Comparison of ENCODE assay signal across 15 mouse cellular contexts in genomic region chr9:57961226-57961625, GRCm38 (mm10). TPM values are rescaled to one million over a fixed set of nuclear protein-coding genes. Genes with fewer than 3 reads are reported as not detected.
DNase-seq lines count a peak whose midpoint lies in the region; ATAC-seq and TF ChIP-seq lines count a peak whose summit lies in the region.
"Had no signal": no experiment of that assay in that cellular context is flagged by ENCODE, and none has a peak within 500 bp of the region (broad histone marks: within the 10 kb centered on the region; RNA-seq: fewer than 3 reads in every experiment).

No protein-coding gene starts in this region.

- H3K4me3 ChIP-seq in heart, adult 2 months: no peak overlapping the region
- no peak overlapping the region for H3K4me3 ChIP-seq in heart, embryonic 11.5 days (ENCODE audit: low read depth, low read length)
- H3K4me3 ChIP-seq in kidney, postnatal 0 days (replicated peaks; ENCODE audit: low read depth, low read length): no peak overlapping the region
- H3K4me3 ChIP-seq in midbrain, embryonic 16.5 days (ENCODE audit: low read depth, low read length): no peak overlapping the region
- no peak overlapping the region for H3K4me3 ChIP-seq in midbrain, postnatal 0 days (ENCODE audit: low read depth, low read length)
- H3K4me3 ChIP-seq: embryonic facial prominence, embryonic 12.5 days; heart, embryonic 13.5 days; liver, embryonic 12.5 days had no signal

- H3K27ac ChIP-seq in heart, adult 2 months: peak overlapping the region; percentile 84
- H3K27ac ChIP-seq in heart, embryonic 11.5 days (ENCODE audit: low read depth, low read length): no peak overlapping the region
- peak overlapping the region; percentile 25; the same call in 1 of the 2 replicates for H3K27ac ChIP-seq in kidney, postnatal 0 days
- H3K27ac ChIP-seq in midbrain, embryonic 16.5 days (ENCODE audit: low read length): peak overlapping the region; percentile 17; the same call in 1 of the 2 replicates
- no peak overlapping the region for H3K27ac ChIP-seq in midbrain, postnatal 0 days (ENCODE audit: low read depth, low read length)
- H3K27ac ChIP-seq: embryonic facial prominence, embryonic 12.5 days; heart, embryonic 13.5 days; liver, embryonic 12.5 days had no signal

- H3K9me3 ChIP-seq in heart, embryonic 11.5 days (replicated peaks; ENCODE audit: control insufficient read depth, low read length): no peaks in the 10 kb centered on the region
- no peaks in the 10 kb centered on the region for H3K9me3 ChIP-seq in kidney, postnatal 0 days (replicated peaks; ENCODE audit: low read length)
- no peaks in the 10 kb centered on the region for H3K9me3 ChIP-seq in midbrain, embryonic 16.5 days (replicated peaks; ENCODE audit: control insufficient read depth, low read length, poor library complexity, severe bottlenecking)
- no peaks in the 10 kb centered on the region for H3K9me3 ChIP-seq in midbrain, postnatal 0 days (ENCODE audit: low read length)
- H3K9me3 ChIP-seq: embryonic facial prominence, embryonic 12.5 days; heart, embryonic 13.5 days; liver, embryonic 12.5 days had no signal

- 77% methylated on average over 15 of the region's 15 CpGs for WGBS in heart, adult 2 months
- WGBS in heart, embryonic 11.5 days (ENCODE audit: insufficient replicate concordance): 84% methylated on average over 15 of the region's 15 CpGs
- 87% methylated on average over 15 of the region's 15 CpGs for WGBS in kidney, postnatal 0 days
- 84% methylated on average over 15 of the region's 15 CpGs for WGBS in midbrain, embryonic 16.5 days
- 89% methylated on average over 15 of the region's 15 CpGs for WGBS in midbrain, postnatal 0 days

- H3K4me2 ChIP-seq in heart, embryonic 11.5 days: no peak overlapping the region
- H3K4me2 ChIP-seq in kidney, postnatal 0 days (ENCODE audit: low read length): no peak overlapping the region
- no peak overlapping the region for H3K4me2 ChIP-seq in midbrain, embryonic 16.5 days (ENCODE audit: low read length)
- no peak overlapping the region for H3K4me2 ChIP-seq in midbrain, postnatal 0 days (ENCODE audit: low read depth, low read length, poor library complexity, severe bottlenecking)
- H3K4me2 ChIP-seq: embryonic facial prominence, embryonic 12.5 days; heart, embryonic 13.5 days; liver, embryonic 12.5 days had no signal

- peaks cover 37% of the 10 kb centered on the region for H3K4me1 ChIP-seq in heart, adult 2 months (ENCODE audit: control insufficient read depth, insufficient read depth, low read length)
- peaks cover 13% of the 10 kb centered on the region for H3K4me1 ChIP-seq in heart, embryonic 11.5 days (ENCODE audit: control insufficient read depth, insufficient read depth, low read length)
- H3K4me1 ChIP-seq in kidney, postnatal 0 days (replicated peaks; ENCODE audit: insufficient read depth, low read length): peaks cover 3% of the 10 kb centered on the region; the same call in 1 of the 2 replicates
- no peaks in the 10 kb centered on the region for H3K4me1 ChIP-seq in midbrain, embryonic 16.5 days (ENCODE audit: control insufficient read depth, insufficient read depth, low read length)
- H3K4me1 ChIP-seq in midbrain, postnatal 0 days (ENCODE audit: insufficient read depth, low read length): no peaks in the 10 kb centered on the region
- H3K4me1 ChIP-seq: embryonic facial prominence, embryonic 12.5 days had no signal

- intact Hi-C loops in heart, adult 2 months (cut with DNase I): loop anchor here (2.0 kb wide), 1 partner anchor 14 kb away; no protein-coding TSS in a partner anchor

- no peak for DNase-seq in heart, adult 2 months
- DNase-seq in kidney, postnatal 0 days (ENCODE audit: low spot score): no peak
- DNase-seq in kidney, adult 8-10 months: no peak
- no peak for DNase-seq in midbrain, postnatal 0 days (ENCODE audit: low spot score)
- no peak for DNase-seq in adrenal gland, adult 18-20 months (ENCODE audit: low spot score in 2 of 2)
- DNase-seq: cerebellum, adult 11 months; gastrocnemius, postnatal 25 days; kidney, adult 9 months; thymus, postnatal 25 days had no signal

- H3K27me3 ChIP-seq in heart, adult 2 months (ENCODE audit: control insufficient read depth, insufficient read depth, low read length): no peaks in the 10 kb centered on the region
- no peaks in the 10 kb centered on the region for H3K27me3 ChIP-seq in heart, embryonic 11.5 days (ENCODE audit: control insufficient read depth, insufficient read depth, low read length)
- H3K27me3 ChIP-seq in kidney, postnatal 0 days (ENCODE audit: insufficient read depth, low read length): no peaks in the 10 kb centered on the region
- H3K27me3 ChIP-seq in midbrain, embryonic 16.5 days (ENCODE audit: control insufficient read depth, insufficient read depth, low read depth, low read length): no peaks in the 10 kb centered on the region
- H3K27me3 ChIP-seq in midbrain, postnatal 0 days (ENCODE audit: insufficient read depth, low read length): no peaks in the 10 kb centered on the region
- H3K27me3 ChIP-seq: embryonic facial prominence, embryonic 12.5 days; heart, embryonic 13.5 days had no signal

- H3K36me3 ChIP-seq in heart, adult 2 months (ENCODE audit: control insufficient read depth, insufficient read depth, low read length): peaks cover 20% of the 10 kb centered on the region
- H3K36me3 ChIP-seq in heart, embryonic 11.5 days (ENCODE audit: control insufficient read depth, insufficient read depth, low read length): no peaks in the 10 kb centered on the region
- no peaks in the 10 kb centered on the region for H3K36me3 ChIP-seq in kidney, postnatal 0 days (ENCODE audit: insufficient read depth, low read length)
- H3K36me3 ChIP-seq in midbrain, embryonic 16.5 days (ENCODE audit: control insufficient read depth, insufficient read depth, low read length): peaks cover 14% of the 10 kb centered on the region; the same call in 1 of the 2 replicates
- H3K36me3 ChIP-seq in midbrain, postnatal 0 days (ENCODE audit: insufficient read depth, low read length): peaks cover 41% of the 10 kb centered on the region
- H3K36me3 ChIP-seq: embryonic facial prominence, embryonic 12.5 days; heart, embryonic 13.5 days; liver, embryonic 12.5 days had no signal

- H3K79me2 ChIP-seq in heart, adult 2 months (replicated peaks; ENCODE audit: control insufficient read depth, insufficient read depth, low read length): no peaks in the 10 kb centered on the region

- no peak for TF ChIP-seq CTCF in heart, adult 2 months (IDR thresholded peaks at IDR 0.05)
- TF ChIP-seq CTCF in kidney, postnatal 0 days (IDR thresholded peaks at IDR 0.05; ENCODE audit: low read depth): no peak
- TF ChIP-seq CTCF in midbrain, postnatal 0 days (IDR thresholded peaks at IDR 0.05): no peak

- TF ChIP-seq POLR2A in heart, adult 2 months (IDR thresholded peaks at IDR 0.05; ENCODE audit: insufficient read depth, low read depth, low read length): no peak

- ATAC-seq in heart, embryonic 11.5 days (replicated peaks; ENCODE audit: insufficient number of reproducible peaks, low FRiP score, low TSS enrichment): no peak
- no peak for ATAC-seq in kidney, postnatal 0 days (replicated peaks; ENCODE audit: low FRiP score, low read depth)
- ATAC-seq in midbrain, embryonic 16.5 days: no peak
- ATAC-seq in midbrain, postnatal 0 days (ENCODE audit: low FRiP score): no peak
- no peak for ATAC-seq in megakaryocyte-erythroid progenitor cell, adult 5-6 weeks (replicated peaks; ENCODE audit: low FRiP score, low TSS enrichment, poor library complexity, severe bottlenecking)
- ATAC-seq: liver, embryonic 12.5 days had no signal

- TF ChIP-seq EP300 in heart, adult 2 months (IDR thresholded peaks at IDR 0.05; ENCODE audit: insufficient read depth, low read depth, low read length): no peak

- peak overlapping the region; percentile 13 for H3K9ac ChIP-seq in heart, adult 2 months (ENCODE audit: low read depth, low read length)
- no peak overlapping the region for H3K9ac ChIP-seq in heart, embryonic 11.5 days (ENCODE audit: low read depth, low read length)
- H3K9ac ChIP-seq in kidney, postnatal 0 days (ENCODE audit: low read depth, low read length): no peak overlapping the region
- no peak overlapping the region for H3K9ac ChIP-seq in midbrain, embryonic 16.5 days (ENCODE audit: low read depth, low read length)
- no peak overlapping the region for H3K9ac ChIP-seq in midbrain, postnatal 0 days (replicated peaks; ENCODE audit: low read length, poor library complexity, severe bottlenecking)
- H3K9ac ChIP-seq: embryonic facial prominence, embryonic 12.5 days; heart, embryonic 13.5 days; liver, embryonic 12.5 days had no signal

RNA-seq across cellular contexts. Expression of gene Sema7a, which starts 21.3 kb away (rescaled TPM):
- total RNA-seq in heart, adult 2 months (2021): 10 to 100 TPM; 26.7 to 31.1 TPM
- polyA plus RNA-seq in heart, adult 2 months (2012; rRNA removed): 29.0 and 31.3 TPM in 2 replicates
- polyA plus RNA-seq in heart, embryonic 11.5 days (2014; fragmentation: Nextera tagmentation; extraction: Ambion mirVana): 0.17 and 0.18 TPM in 2 replicates
- polyA plus RNA-seq in kidney, postnatal 0 days (2015; fragmentation: Nextera tagmentation; extraction: Ambion mirVana): 0.46 and 0.80 TPM in 2 replicates
- polyA plus RNA-seq in midbrain, embryonic 16.5 days (2015; fragmentation: Nextera tagmentation; extraction: Ambion mirVana): 1.6 and 1.9 TPM in 2 replicates
- 42.3 and 49.5 TPM in 2 replicates for total RNA-seq in midbrain, postnatal 0 days (2014; rRNA removed)
- 3.2 and 3.6 TPM in 2 replicates for polyA plus RNA-seq in midbrain, postnatal 0 days (2015; fragmentation: Nextera tagmentation; extraction: Ambion mirVana)
- 0.59 TPM in 1 of 2 replicates, not detected in the other for total RNA-seq in megakaryocyte-erythroid progenitor cell, adult 5-6 weeks (2014; fragmentation: Nextera tagmentation)
- total RNA-seq in megakaryocyte-erythroid progenitor cell, adult 5-6 weeks (2017): not detected in 2 replicates
- total RNA-seq in adrenal gland, adult 18-20 months (2021): 10 to 100 TPM; 10.4 to 21.1 TPM
- polyA plus RNA-seq: liver, embryonic 12.5 days had no signal

RNA-seq across cellular contexts. Expression of gene Cyp11a1, which starts 45.0 kb away (rescaled TPM):
- total RNA-seq in heart, adult 2 months (2021): under 1 TPM in 1 of 2 experiments, not detected in 1; 0.29 TPM
- 0.06 and 0.29 TPM in 2 replicates for polyA plus RNA-seq in heart, adult 2 months (2012; rRNA removed)
- polyA plus RNA-seq in heart, embryonic 11.5 days (2014; fragmentation: Nextera tagmentation; extraction: Ambion mirVana): not detected in 2 replicates
- 0.31 and 0.64 TPM in 2 replicates for polyA plus RNA-seq in kidney, postnatal 0 days (2015; fragmentation: Nextera tagmentation; extraction: Ambion mirVana)
- polyA plus RNA-seq in midbrain, embryonic 16.5 days (2015; fragmentation: Nextera tagmentation; extraction: Ambion mirVana): 0.76 and 1.6 TPM in 2 replicates
- 0.22 and 1.3 TPM in 2 replicates for total RNA-seq in midbrain, postnatal 0 days (2014; rRNA removed)
- 1.3 and 1.5 TPM in 2 replicates for polyA plus RNA-seq in midbrain, postnatal 0 days (2015; fragmentation: Nextera tagmentation; extraction: Ambion mirVana)
- not detected in 2 replicates for total RNA-seq in megakaryocyte-erythroid progenitor cell, adult 5-6 weeks (2014; fragmentation: Nextera tagmentation)
- not detected in 2 replicates for total RNA-seq in megakaryocyte-erythroid progenitor cell, adult 5-6 weeks (2017)
- total RNA-seq in adrenal gland, adult 18-20 months (2021): 1,000 to 10,000 TPM; 6,431 to 6,741 TPM

RNA-seq across cellular contexts. Expression of gene Ubl7, which starts 50.4 kb away (rescaled TPM):
- total RNA-seq in heart, adult 2 months (2021): 10 to 100 TPM; 75.2 to 83.2 TPM
- polyA plus RNA-seq in heart, adult 2 months (2012; rRNA removed): 139 and 142 TPM in 2 replicates
- 97.7 and 106 TPM in 2 replicates for polyA plus RNA-seq in heart, embryonic 11.5 days (2014; fragmentation: Nextera tagmentation; extraction: Ambion mirVana)
- polyA plus RNA-seq in kidney, postnatal 0 days (2015; fragmentation: Nextera tagmentation; extraction: Ambion mirVana): 124 and 141 TPM in 2 replicates
- 173 and 176 TPM in 2 replicates for polyA plus RNA-seq in midbrain, embryonic 16.5 days (2015; fragmentation: Nextera tagmentation; extraction: Ambion mirVana)
- total RNA-seq in midbrain, postnatal 0 days (2014; rRNA removed): 103 and 132 TPM in 2 replicates
- 161 and 169 TPM in 2 replicates for polyA plus RNA-seq in midbrain, postnatal 0 days (2015; fragmentation: Nextera tagmentation; extraction: Ambion mirVana)
- total RNA-seq in megakaryocyte-erythroid progenitor cell, adult 5-6 weeks (2014; fragmentation: Nextera tagmentation): 85.5 and 88.9 TPM in 2 replicates
- total RNA-seq in megakaryocyte-erythroid progenitor cell, adult 5-6 weeks (2017): 20.6 and 20.7 TPM in 2 replicates
- total RNA-seq in adrenal gland, adult 18-20 months (2021): 10 to 100 TPM; 66.7 to 73.4 TPM

Comparison
In these comparisons a context has a peak if more than half of its experiments do, and no peak if none do; other contexts are left out.
1. H3K27ac ChIP-seq: peak in heart, adult 2 months (single experiment), kidney, postnatal 0 days (single experiment) and midbrain, embryonic 16.5 days (single experiment); none in heart, embryonic 11.5 days (single experiment) and midbrain, postnatal 0 days (single experiment).